Mouse (Mus musculus) neural tube, embryonic 13.5 days (tissue): ENCODE results near the gene Nemp1. TPM values are rescaled to one million over a fixed set of nuclear protein-coding genes. Genes with fewer than 3 reads are reported as not detected.

Experiments
- ATAC-seq: fragments of 200-750 bp; cut with Nextera tagmentation; 2 replicates; pipeline ENCODE4 v1.8.0; 2017; ENCODE audit warnings: low read depth, mild to moderate bottlenecking, moderate TSS enrichment, moderate library complexity
- H3K27ac ChIP-seq: fragments of 300-500 bp; sonication (generic); replicated peaks from 2 replicates; pipeline ENCODE4 v1.5.1; 2015; ENCODE audit warnings: moderate library complexity, mild to moderate bottlenecking, inconsistent platforms
- H3K27me3 ChIP-seq: fragments of 300-500 bp; sonication (generic); 2 replicates; pipeline ENCODE4 v1.6.1; 2015; ENCODE audit warnings: mild to moderate bottlenecking, inconsistent platforms
- H3K36me3 ChIP-seq: fragments of 300-500 bp; sonication (generic); 2 replicates; pipeline ENCODE4 v1.6.1; 2015; ENCODE audit warnings: mild to moderate bottlenecking, inconsistent platforms
- H3K4me1 ChIP-seq: fragments of 300-500 bp; sonication (generic); replicated peaks from 2 replicates; pipeline ENCODE4 v1.6.1; 2015; ENCODE audit warnings: inconsistent platforms
- H3K4me2 ChIP-seq: fragments of 300-500 bp; sonication (generic); 2 replicates; pipeline ENCODE4 v1.6.1; 2015; ENCODE audit warnings: inconsistent platforms, mild to moderate bottlenecking, moderate library complexity
- H3K4me3 ChIP-seq: fragments of 300-500 bp; sonication (generic); 2 replicates; pipeline ENCODE4 v1.5.1; 2015; ENCODE audit warnings: mild to moderate bottlenecking, inconsistent platforms
- H3K9ac ChIP-seq: fragments of 300-500 bp; sonication (generic); 2 replicates; pipeline ENCODE4 v1.6.1; 2015; ENCODE audit warnings: moderate library complexity, mild to moderate bottlenecking, inconsistent platforms
- H3K9me3 ChIP-seq: fragments of 300-500 bp; sonication (generic); 2 replicates; pipeline ENCODE4 v1.6.1; 2016; ENCODE audit warnings: inconsistent platforms
- WGBS: fragments of 180-500 bp; shearing (Covaris S2); methylation state at CpG from one replicate; pipeline ENCODE4 v1.1.7; 2015; 5-methylcytosine and 5-hydroxymethylcytosine counted together
- polyA plus RNA-seq: library from polyadenylated mRNA; unstranded; fragments of >200 nt; fragmentation: Nextera tagmentation; extraction: Ambion mirVana; gene quantifications from 2 replicates; pipeline ENCODE4 v1.2.1, GENCODE M21; 2015

Nemp1 gene
- polyA plus RNA-seq, 1 experiment from 2014 or later, result 3.3 TPM

DNA sequence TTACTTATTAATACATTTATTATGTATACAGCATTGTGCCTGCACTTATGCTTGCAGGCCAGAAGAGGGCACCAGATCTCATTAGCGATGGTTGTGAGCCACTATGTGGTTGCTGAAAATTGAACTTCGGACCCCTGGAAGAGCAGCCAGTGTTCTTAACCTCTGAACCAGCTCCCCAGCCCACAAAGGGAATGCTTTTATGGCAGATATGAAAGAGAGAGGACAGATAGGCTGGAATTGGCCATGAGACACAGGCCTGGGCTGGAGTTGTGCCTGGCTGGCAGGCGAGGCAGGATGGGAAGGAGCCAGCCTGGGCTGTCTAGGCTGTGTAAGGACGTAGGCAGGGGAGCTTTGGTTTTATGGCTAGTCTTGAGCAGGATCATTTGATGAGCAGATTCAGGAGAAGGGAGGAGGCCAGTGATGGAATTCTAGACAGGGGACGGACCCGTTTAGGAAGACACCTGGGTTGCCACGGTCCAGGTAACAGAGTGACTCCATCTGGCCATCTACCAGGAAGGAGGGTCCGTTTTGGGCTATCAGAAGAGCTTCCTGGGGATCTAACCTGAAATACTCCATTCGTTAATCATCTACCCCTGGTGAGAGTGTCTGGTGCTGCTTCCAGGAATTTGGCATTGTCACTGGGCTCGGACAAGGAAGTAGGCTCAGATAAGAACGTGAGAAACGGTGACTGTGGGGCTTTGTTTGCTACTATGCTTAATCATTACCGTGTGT, 71.6 kb downstream of the Nemp1 start:
- WGBS, result 54% methylated on average over 13 of the region's 13 CpGs
- H3K4me2 ChIP-seq, result no peak overlapping the region; the same call in 1 of the 2 replicates
- no peak overlapping the region for H3K4me3 ChIP-seq
- H3K27me3 ChIP-seq, result no peaks in the 10 kb centered on the region; the same call in 1 of the 2 replicates
- H3K4me1 ChIP-seq, result peaks cover 21% of the 10 kb centered on the region
- no peak for ATAC-seq
- H3K36me3 ChIP-seq, result peaks cover 22% of the 10 kb centered on the region
- H3K27ac ChIP-seq, result no peak overlapping the region
- H3K9me3 ChIP-seq, result no peaks in the 10 kb centered on the region
- H3K9ac ChIP-seq, result no peak overlapping the region

DNA sequence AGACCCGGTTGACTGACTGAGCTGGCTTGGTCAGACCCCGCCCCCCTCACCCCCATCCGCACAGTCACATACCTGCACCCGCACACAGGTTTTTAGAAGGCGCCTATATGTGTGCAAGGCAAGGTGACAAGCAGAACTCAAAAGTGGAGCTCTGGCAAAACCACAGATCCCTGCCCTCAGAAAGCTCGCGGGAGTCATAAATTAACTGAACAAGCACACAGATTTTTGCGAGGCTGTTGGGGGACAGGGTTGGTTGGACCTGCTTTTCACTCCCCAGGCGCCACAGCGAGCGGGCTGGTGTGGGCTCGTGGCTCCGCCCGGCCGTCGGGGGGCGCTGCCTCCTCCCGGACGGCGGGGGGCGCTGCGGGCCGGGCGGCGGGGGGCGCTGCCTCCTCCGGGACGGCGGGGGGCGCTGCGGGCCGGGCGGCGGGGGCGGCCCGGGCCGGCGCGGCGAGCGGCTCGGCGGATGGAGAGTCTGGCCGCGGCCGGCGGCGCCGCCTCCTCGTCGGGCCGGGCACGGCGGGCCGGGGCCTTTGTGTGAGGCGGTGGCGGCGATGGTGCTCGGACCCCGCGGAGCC, 72.5 kb downstream of the Nemp1 start, which contains the start of gene Zbtb39:
Gene Zbtb39 (plus strand): TSS at position 456 of the 578 bp plus-strand sequence.
- Histone ChIP-seq H3K9me3 (no peaks in the 10 kb centered on the region), H3K9ac (peak within 1 kb of the TSS; percentile 98), H3K27ac (peak within 1 kb of the TSS; percentile 83), H3K4me3 (peak within 1 kb of the TSS; percentile 95), H3K4me1 (peaks cover 21% of the 10 kb centered on the region), H3K27me3 (no peaks in the 10 kb centered on the region; the same call in 1 of the 2 replicates), H3K4me2 (peak within 1 kb of the TSS; percentile 78), H3K36me3 (peaks cover 30% of the 10 kb centered on the region)
- WGBS, result 4% methylated on average over 17 of the region's 61 CpGs
- ATAC-seq, result peak; percentile 86

DNA sequence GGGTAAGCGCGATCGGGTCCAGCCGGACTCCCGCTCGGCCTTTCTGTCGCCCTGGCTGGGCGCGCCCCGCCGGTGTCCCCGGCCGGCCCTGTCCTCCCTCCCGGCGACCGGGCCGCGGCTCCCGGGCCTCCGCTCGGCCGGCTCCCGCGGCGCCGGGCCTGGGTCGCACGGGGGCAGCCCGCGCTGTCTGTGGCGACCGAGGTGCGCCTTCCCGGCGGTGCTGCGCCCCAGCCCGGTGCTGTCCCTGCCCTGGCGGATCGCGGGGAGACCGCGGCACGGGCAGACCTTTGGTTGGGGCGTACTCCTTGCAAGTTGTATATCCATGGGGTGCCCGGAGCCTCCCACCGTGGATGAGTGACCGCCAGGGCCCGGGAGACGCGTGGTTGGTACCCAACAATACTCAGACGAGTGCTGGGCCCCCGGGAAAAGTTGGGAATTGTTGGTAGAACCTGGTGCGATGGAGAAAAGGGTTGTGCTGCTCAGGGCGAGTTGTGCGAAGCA, 73.0 kb downstream of the Nemp1 start:
- peaks cover 21% of the 10 kb centered on the region for H3K4me1 ChIP-seq
- H3K4me2 ChIP-seq, result peak overlapping the region; percentile 78
- H3K36me3 ChIP-seq, result peaks cover 36% of the 10 kb centered on the region
- no peaks in the 10 kb centered on the region; the same call in 1 of the 2 replicates for H3K27me3 ChIP-seq
- H3K9me3 ChIP-seq, result no peaks in the 10 kb centered on the region
- peak overlapping the region; percentile 83 for H3K27ac ChIP-seq
- WGBS, result under 1% methylated on average over 43 of the region's 55 CpGs
- peak; percentile 74 for ATAC-seq
- H3K9ac ChIP-seq, result peak overlapping the region; percentile 98
- peak overlapping the region; percentile 95 for H3K4me3 ChIP-seq

DNA sequence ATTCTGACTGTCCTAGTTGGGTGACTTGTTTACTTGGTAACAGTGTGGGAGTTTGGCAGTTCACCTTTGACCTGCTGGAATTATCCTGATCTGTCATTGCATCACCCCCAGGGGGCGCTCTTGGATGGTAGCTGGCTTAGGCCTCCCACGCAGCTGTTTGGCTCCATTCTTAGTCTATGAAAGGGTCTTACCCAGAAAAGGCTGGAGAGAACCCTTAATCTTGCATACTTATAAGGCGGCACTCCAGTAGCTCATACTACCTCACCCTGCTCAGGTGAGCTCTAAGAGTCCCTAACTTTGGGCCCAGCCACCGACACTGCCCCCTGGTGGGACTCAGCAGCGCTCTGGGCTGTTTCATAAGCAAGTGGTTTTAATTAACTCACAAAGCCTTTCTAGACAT, 78.0 kb downstream of the Nemp1 start:
- H3K4me3 ChIP-seq, result no peak overlapping the region
- peaks cover 72% of the 10 kb centered on the region for H3K36me3 ChIP-seq
- no peak overlapping the region for H3K4me2 ChIP-seq
- ATAC-seq, result no peak
- H3K9ac ChIP-seq, result no peak overlapping the region
- H3K9me3 ChIP-seq, result no peaks in the 10 kb centered on the region
- H3K27me3 ChIP-seq, result no peaks in the 10 kb centered on the region
- peaks cover 32% of the 10 kb centered on the region for H3K4me1 ChIP-seq
- H3K27ac ChIP-seq, result no peak overlapping the region
- WGBS, result 66% methylated on average over 5 of the region's 5 CpGs

DNA sequence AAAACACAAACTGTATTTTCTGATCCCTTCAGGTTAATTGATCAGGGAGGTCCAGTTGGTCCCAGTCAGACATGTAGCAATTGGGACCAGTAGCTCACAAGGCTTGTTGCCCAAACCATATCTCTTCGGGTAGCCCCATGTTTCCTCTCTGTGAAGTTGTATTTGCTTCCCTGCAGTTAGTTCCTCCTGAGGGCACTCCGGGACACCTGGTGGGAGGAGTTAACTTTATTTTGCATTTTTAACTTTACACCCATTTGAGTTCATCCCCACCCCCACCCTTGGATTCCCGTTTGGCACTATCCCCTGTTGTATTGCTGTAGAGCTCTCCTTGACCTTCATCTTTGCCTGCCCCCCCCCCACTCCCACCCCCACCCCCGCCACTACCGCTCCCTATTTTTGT, 79.2 kb downstream of the Nemp1 start:
- Histone ChIP-seq H3K4me1 (peaks cover 31% of the 10 kb centered on the region), H3K9ac (no peak overlapping the region), H3K27ac (no peak overlapping the region), H3K4me3 (no peak overlapping the region), H3K27me3 (no peaks in the 10 kb centered on the region), H3K36me3 (peaks cover 72% of the 10 kb centered on the region), H3K4me2 (no peak overlapping the region), H3K9me3 (no peaks in the 10 kb centered on the region)
- WGBS, result 78% methylated on average over 5 of the region's 5 CpGs
- ATAC-seq, result no peak

DNA sequence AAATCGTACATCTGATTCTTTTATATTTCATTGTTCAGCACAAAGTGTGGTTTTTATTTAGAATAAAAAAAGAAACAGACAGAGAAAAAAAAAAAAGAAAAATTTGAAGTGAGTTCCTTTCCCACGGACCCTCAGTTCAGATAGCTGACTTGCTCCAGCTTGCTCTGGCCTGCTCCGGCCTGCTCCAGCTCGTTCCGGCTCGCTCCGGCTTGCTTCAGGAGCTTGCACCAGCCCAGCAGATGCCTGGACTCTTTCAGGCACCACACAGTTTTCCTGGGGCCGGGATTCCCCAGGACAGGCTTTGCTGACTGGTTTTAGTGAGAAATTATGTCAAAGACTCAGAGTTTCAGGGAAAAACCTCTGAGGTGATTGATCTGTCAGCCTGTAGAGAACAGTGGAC, 80.6 kb downstream of the Nemp1 start:
- no peak overlapping the region for H3K4me3 ChIP-seq
- no peaks in the 10 kb centered on the region for H3K9me3 ChIP-seq
- no peak overlapping the region for H3K4me2 ChIP-seq
- no peak for ATAC-seq
- H3K9ac ChIP-seq, result no peak overlapping the region
- peaks cover 26% of the 10 kb centered on the region for H3K4me1 ChIP-seq
- peaks cover 61% of the 10 kb centered on the region for H3K36me3 ChIP-seq
- no peak overlapping the region for H3K27ac ChIP-seq
- H3K27me3 ChIP-seq, result no peaks in the 10 kb centered on the region
- 92% methylated on average over 8 of the region's 8 CpGs for WGBS

DNA sequence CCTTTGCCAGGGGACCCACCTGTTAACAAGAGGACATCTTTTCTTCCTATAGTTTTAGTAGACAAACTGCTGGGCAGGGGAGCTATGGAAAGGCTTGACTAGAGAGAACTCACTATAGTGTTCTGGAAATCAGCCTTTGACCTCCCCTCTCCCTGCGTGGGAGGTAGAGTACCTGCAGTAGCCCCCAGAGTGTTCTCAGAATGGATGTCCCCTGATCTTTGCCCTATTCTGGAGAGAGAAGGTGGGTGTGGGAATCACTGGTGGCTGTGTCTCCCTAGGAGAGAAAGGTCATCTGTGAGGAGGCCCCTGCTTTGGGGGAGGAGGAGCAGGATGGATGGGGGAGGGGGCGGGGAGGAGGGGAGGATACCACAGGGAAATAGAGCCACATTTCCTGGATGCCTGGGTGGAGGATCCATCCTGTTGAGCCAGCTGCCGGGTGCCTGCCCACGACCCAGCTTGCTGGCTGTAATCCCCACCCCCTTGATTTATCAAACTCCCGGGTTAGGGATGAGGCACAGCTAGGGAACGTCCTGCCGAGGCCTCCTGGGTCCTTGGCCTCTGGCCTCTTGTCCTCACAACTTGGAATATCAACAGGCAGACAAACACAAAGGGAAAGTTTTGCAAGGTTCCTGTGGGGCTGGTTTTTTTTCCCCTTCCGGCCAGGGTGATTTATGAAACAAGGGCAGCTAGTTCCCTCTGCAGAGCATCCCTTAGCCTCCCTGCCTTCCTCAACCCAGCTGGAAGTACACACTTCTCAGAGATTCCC, 82.3 kb downstream of the Nemp1 start:
- Histone ChIP-seq H3K4me2 (peak overlapping the region; percentile 42), H3K9me3 (no peaks in the 10 kb centered on the region), H3K27me3 (no peaks in the 10 kb centered on the region), H3K36me3 (peaks cover 43% of the 10 kb centered on the region), H3K4me3 (no peak overlapping the region), H3K4me1 (peaks cover 26% of the 10 kb centered on the region), H3K9ac (no peak overlapping the region), H3K27ac (no peak overlapping the region)
- 2% methylated on average over 8 of the region's 8 CpGs for WGBS
- no peak for ATAC-seq

DNA sequence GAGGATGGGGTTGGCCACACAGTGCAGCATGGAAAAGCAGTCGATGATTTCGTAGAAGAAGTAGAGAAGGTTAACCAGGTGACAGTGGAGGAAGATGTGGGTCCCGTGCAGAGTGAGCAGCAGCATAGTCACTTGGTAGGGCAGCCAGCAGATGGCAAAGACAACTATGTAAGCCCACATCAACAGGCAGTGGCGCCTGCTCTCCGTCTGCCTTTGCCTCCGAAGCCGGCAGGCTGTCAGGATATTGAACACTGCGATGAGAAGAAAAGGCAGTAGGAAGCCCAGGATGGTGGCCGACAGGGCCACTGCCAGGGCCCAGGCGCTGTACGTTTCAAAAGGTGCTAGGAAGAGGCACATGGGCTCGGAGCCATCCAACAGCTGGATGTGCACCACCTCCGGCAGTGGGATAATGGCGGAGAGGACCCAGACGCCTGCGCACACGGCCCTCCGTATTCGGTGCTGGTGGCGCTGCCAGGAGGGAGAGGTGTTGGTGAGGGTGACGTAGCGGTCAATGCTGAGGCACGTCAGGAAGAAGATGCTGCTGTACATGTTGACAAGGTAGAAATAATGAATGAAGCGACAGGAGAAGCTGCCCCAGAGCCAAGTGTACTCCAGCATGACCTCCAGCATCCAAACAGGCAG, 83.6 kb downstream of the Nemp1 start:
- WGBS, result 57% methylated on average over 24 of the region's 24 CpGs
- no peak overlapping the region for H3K27ac ChIP-seq
- H3K36me3 ChIP-seq, result peaks cover 31% of the 10 kb centered on the region
- peak overlapping the region; percentile 15 for H3K4me3 ChIP-seq
- H3K4me2 ChIP-seq, result peak overlapping the region; percentile 42
- H3K27me3 ChIP-seq, result no peaks in the 10 kb centered on the region
- H3K4me1 ChIP-seq, result peaks cover 26% of the 10 kb centered on the region
- H3K9me3 ChIP-seq, result no peaks in the 10 kb centered on the region
- no peak for ATAC-seq
- no peak overlapping the region for H3K9ac ChIP-seq

Other genes starting within 250 kb of the Nemp1 start
- 2.4 and 3.2 TPM in 2 replicates for gene Stac3, start 165.2 kb upstream of the Nemp1 start, polyA plus RNA-seq
- gene Ndufa4l2, start 151.9 kb upstream of the Nemp1 start, polyA plus RNA-seq, result 10.1 and 10.6 TPM in 2 replicates
- gene Shmt2, start 144.5 kb upstream of the Nemp1 start, polyA plus RNA-seq, result 52.4 and 53.0 TPM in 2 replicates
- 128 and 133 TPM in 2 replicates for gene Nxph4, start 132.3 kb upstream of the Nemp1 start, polyA plus RNA-seq
- gene Lrp1, start 45.8 kb upstream of the Nemp1 start, polyA plus RNA-seq, result 80.9 and 110 TPM in 2 replicates
- 5.9 and 6.0 TPM in 2 replicates for gene Stat6, start 23.9 kb upstream of the Nemp1 start, polyA plus RNA-seq
- gene Nab2, start 1.7 kb downstream of the Nemp1 start, polyA plus RNA-seq, result 4.0 and 4.5 TPM in 2 replicates
- gene Myo1a, start 38.3 kb downstream of the Nemp1 start, polyA plus RNA-seq, result 0.88 and 0.96 TPM in 2 replicates
- 0.31 and 1.9 TPM in 2 replicates for gene Tac2, start 57.6 kb downstream of the Nemp1 start, polyA plus RNA-seq
- gene Zbtb39, start 72.6 kb downstream of the Nemp1 start, polyA plus RNA-seq, result 3.3 and 4.5 TPM in 2 replicates
- gene Gpr182, start 84.8 kb downstream of the Nemp1 start, polyA plus RNA-seq, result 0.45 and 0.92 TPM in 2 replicates
- not detected in 2 replicates for gene Rdh1, start 92.8 kb downstream of the Nemp1 start, polyA plus RNA-seq
- not detected in 2 replicates for gene Rdh16f1, start 92.9 kb downstream of the Nemp1 start, polyA plus RNA-seq
- 0.14 and 0.20 TPM in 2 replicates for gene Rdh9, start 109.5 kb downstream of the Nemp1 start, polyA plus RNA-seq
- not detected in 2 replicates for gene Rdh16, start 134.3 kb downstream of the Nemp1 start, polyA plus RNA-seq
- gene Rdh19, start 183.0 kb downstream of the Nemp1 start, polyA plus RNA-seq, result not detected in 2 replicates
- not detected in 2 replicates for gene Rdh16f2, start 199.6 kb downstream of the Nemp1 start, polyA plus RNA-seq
- gene Rdh7, start 221.9 kb downstream of the Nemp1 start, polyA plus RNA-seq, result not detected in 2 replicates
- gene Sdr9c7, start 231.6 kb downstream of the Nemp1 start, polyA plus RNA-seq, result not detected in 2 replicates